In genomic region chr17:81360032-81360431, GRCm38 (mm10) we compare ENCODE assay signal across 13 mouse cellular contexts.
"Had no signal": no experiment of that assay in that cellular context is flagged by ENCODE, and none has a peak within 500 bp of the region (broad histone marks: within the 10 kb centered on the region; RNA-seq: fewer than 3 reads in every experiment).

No protein-coding gene starts in this region.

- H3K4me3 ChIP-seq: midbrain, embryonic 10.5 days; midbrain, embryonic 12.5 days; neural tube, embryonic 12.5 days had no signal

- DNase-seq: lung, adult 18-20 months; lung, embryonic 14.5 days; lung, postnatal 10 days; lung, postnatal 4 days; right cerebral cortex, postnatal 14 days; spleen, adult 18-20 months; thymus, adult 18-20 months; thymus, postnatal 14 days; thymus, postnatal 36 days had no signal

- H3K27me3 ChIP-seq: midbrain, embryonic 12.5 days; neural tube, embryonic 12.5 days had no signal

- ATAC-seq: midbrain, embryonic 16.5 days had no signal

- H3K4me1 ChIP-seq: midbrain, embryonic 10.5 days; midbrain, embryonic 12.5 days; neural tube, embryonic 12.5 days had no signal

- H3K27ac ChIP-seq: midbrain, embryonic 10.5 days; midbrain, embryonic 12.5 days; neural tube, embryonic 12.5 days had no signal

- H3K9ac ChIP-seq: lung, embryonic 14.5 days; midbrain, embryonic 12.5 days; neural tube, embryonic 12.5 days had no signal

- H3K4me2 ChIP-seq: lung, embryonic 14.5 days; midbrain, embryonic 12.5 days; neural tube, embryonic 12.5 days had no signal

- H3K36me3 ChIP-seq: midbrain, embryonic 10.5 days; midbrain, embryonic 12.5 days; neural tube, embryonic 12.5 days had no signal
